Mouse (Mus musculus): ENCODE results near the gene Fbxo11. TPM values are rescaled to one million over a fixed set of nuclear protein-coding genes. Genes with fewer than 3 reads are reported as not detected.

Fbxo11 gene
- total and polyA plus RNA-seq, 3 experiments = 13.4 to 35.1 (median 31.2) TPM

- Histone ChIP-seq H3K4me3 (peak overlapping the region; percentile 75), H3K4me1 (ENCODE audit: control insufficient read depth, insufficient read depth, low read length) (peaks cover 10% of the 10 kb centered on the region), H3K27ac (peak overlapping the region; percentile 90), H3K79me2 (replicated peaks; ENCODE audit: control insufficient read depth, insufficient read depth, low read length) (peaks cover 5% of the 10 kb centered on the region), H3K36me3 (ENCODE audit: control insufficient read depth, insufficient read depth, low read length) (peaks cover 8% of the 10 kb centered on the region), H3K27me3 (ENCODE audit: control insufficient read depth, insufficient read depth, low read length) (no peaks in the 10 kb centered on the region), H3K9ac (ENCODE audit: low read depth, low read length) (peak overlapping the region; percentile 100)
- peak; percentile 78 to 82 for DNase-seq
- no peak for TF ChIP-seq CTCF (IDR thresholded peaks at IDR 0.05)
- TF ChIP-seq POLR2A (IDR thresholded peaks at IDR 0.05; ENCODE audit: insufficient read depth, low read depth, low read length) = no peak
- no peak for TF ChIP-seq EP300 (IDR thresholded peaks at IDR 0.05; ENCODE audit: insufficient read depth, low read depth, low read length)
- intact Hi-C loops (cut with DNase I) = loop anchor here (5.0 to 10.0 kb wide), 4 partner anchors 87 to 1920 kb away; partner anchors contain the start of genes Foxn2, Msh6, Ppp1r21 and Srbd1
- 3% methylated on average over 61 of the region's 67 CpGs for WGBS
Measured at GRCm38 (mm10) chr17:88064347-88065030, 602 bp downstream of the Fbxo11 start.

- TF ChIP-seq POLR2A (IDR thresholded peaks at IDR 0.05; ENCODE audit: insufficient read depth, low read depth, low read length) (no peak), CTCF (IDR thresholded peaks at IDR 0.05) (no peak), EP300 (IDR thresholded peaks at IDR 0.05; ENCODE audit: insufficient read depth, low read depth, low read length) (no peak)
- peak overlapping the region; percentile 100 for H3K9ac ChIP-seq (ENCODE audit: low read depth, low read length)
- intact Hi-C loops (cut with DNase I) = loop anchor here (10.0 kb wide), 2 partner anchors 471 to 1919 kb away; partner anchors contain the start of genes Ppp1r21 and Srbd1
- peaks cover 5% of the 10 kb centered on the region for H3K79me2 ChIP-seq (replicated peaks; ENCODE audit: control insufficient read depth, insufficient read depth, low read length)
- H3K27ac ChIP-seq = peak overlapping the region; percentile 90
- peaks cover 10% of the 10 kb centered on the region for H3K4me1 ChIP-seq (ENCODE audit: control insufficient read depth, insufficient read depth, low read length)
- no peaks in the 10 kb centered on the region for H3K27me3 ChIP-seq (ENCODE audit: control insufficient read depth, insufficient read depth, low read length)
- peaks cover 10% of the 10 kb centered on the region for H3K36me3 ChIP-seq (ENCODE audit: control insufficient read depth, insufficient read depth, low read length)
- H3K4me3 ChIP-seq = peak overlapping the region; percentile 75
- under 1% methylated on average over 23 of the region's 23 CpGs for WGBS
- peak; percentile 72 to 76 for DNase-seq
Measured at GRCm38 (mm10) chr17:88063980-88064346, 1.1 kb downstream of the Fbxo11 start.

- no peak for DNase-seq
- H3K27ac ChIP-seq = peak overlapping the region; percentile 16; the same call in 1 of the 2 replicates
- WGBS = 11% methylated on average over 8 of the region's 8 CpGs
Measured at GRCm38 (mm10) chr17:88062860-88063580, 2.1 kb downstream of the Fbxo11 start.

GRCm38 (mm10) chr17:88061942-88062341 is 3.1 kb downstream of the Fbxo11 start:
- DNase-seq = no peak
- TF ChIP-seq EP300 (IDR thresholded peaks at IDR 0.05; ENCODE audit: insufficient read depth, low read depth, low read length) = no peak
- no peak for TF ChIP-seq POLR2A (IDR thresholded peaks at IDR 0.05; ENCODE audit: insufficient read depth, low read depth, low read length)
- no peak for TF ChIP-seq CTCF (IDR thresholded peaks at IDR 0.05)
- Histone ChIP-seq H3K9ac (ENCODE audit: low read depth, low read length) (no peak overlapping the region), H3K36me3 (ENCODE audit: control insufficient read depth, insufficient read depth, low read length) (peaks cover 16% of the 10 kb centered on the region), H3K79me2 (replicated peaks; ENCODE audit: control insufficient read depth, insufficient read depth, low read length) (peaks cover 5% of the 10 kb centered on the region), H3K4me1 (ENCODE audit: control insufficient read depth, insufficient read depth, low read length) (peaks cover 17% of the 10 kb centered on the region), H3K4me3 (no peak overlapping the region), H3K27ac (no peak overlapping the region), H3K27me3 (ENCODE audit: control insufficient read depth, insufficient read depth, low read length) (no peaks in the 10 kb centered on the region)
- intact Hi-C loops (cut with DNase I) = loop anchor here (10.0 kb wide), 2 partner anchors 473 to 1917 kb away; partner anchors contain the start of genes Ppp1r21 and Srbd1
- WGBS = 58% methylated on average over 3 of the region's 3 CpGs

More at GRCm38 (mm10) chr17:88062860-88063580, 2.1 kb downstream of the Fbxo11 start:
- intact Hi-C loops (cut with DNase I) = loop anchor here (10.0 kb wide), 2 partner anchors 472 to 1918 kb away; partner anchors contain the start of genes Ppp1r21 and Srbd1
- no peaks in the 10 kb centered on the region for H3K27me3 ChIP-seq (ENCODE audit: control insufficient read depth, insufficient read depth, low read length)
- H3K79me2 ChIP-seq (replicated peaks; ENCODE audit: control insufficient read depth, insufficient read depth, low read length) = peaks cover 5% of the 10 kb centered on the region
- H3K9ac ChIP-seq (ENCODE audit: low read depth, low read length) = peak overlapping the region; percentile 25; the same call in 1 of the 2 replicates
- H3K36me3 ChIP-seq (ENCODE audit: control insufficient read depth, insufficient read depth, low read length) = peaks cover 10% of the 10 kb centered on the region
- peaks cover 17% of the 10 kb centered on the region for H3K4me1 ChIP-seq (ENCODE audit: control insufficient read depth, insufficient read depth, low read length)
- peak overlapping the region; percentile 75 for H3K4me3 ChIP-seq
- TF ChIP-seq EP300 (IDR thresholded peaks at IDR 0.05; ENCODE audit: insufficient read depth, low read depth, low read length) (no peak), POLR2A (IDR thresholded peaks at IDR 0.05; ENCODE audit: insufficient read depth, low read depth, low read length) (no peak), CTCF (IDR thresholded peaks at IDR 0.05) (no peak)

- no peak overlapping the region for H3K4me3 ChIP-seq
- no peaks in the 10 kb centered on the region for H3K27me3 ChIP-seq (ENCODE audit: control insufficient read depth, insufficient read depth, low read length)
- H3K79me2 ChIP-seq (replicated peaks; ENCODE audit: control insufficient read depth, insufficient read depth, low read length) = peaks cover 2% of the 10 kb centered on the region; the same call in 1 of the 2 replicates
- WGBS = 45% methylated on average over 2 of the region's 2 CpGs
- no peak overlapping the region for H3K9ac ChIP-seq (ENCODE audit: low read depth, low read length)
- no peak for DNase-seq
- H3K36me3 ChIP-seq (ENCODE audit: control insufficient read depth, insufficient read depth, low read length) = peaks cover 18% of the 10 kb centered on the region
- no peak for TF ChIP-seq EP300 (IDR thresholded peaks at IDR 0.05; ENCODE audit: insufficient read depth, low read depth, low read length)
- TF ChIP-seq CTCF (IDR thresholded peaks at IDR 0.05) = no peak
- TF ChIP-seq POLR2A (IDR thresholded peaks at IDR 0.05; ENCODE audit: insufficient read depth, low read depth, low read length) = no peak
- intact Hi-C loops (cut with DNase I) = no loop called here
- H3K4me1 ChIP-seq (ENCODE audit: control insufficient read depth, insufficient read depth, low read length) = peaks cover 18% of the 10 kb centered on the region
- no peak overlapping the region for H3K27ac ChIP-seq
Measured at GRCm38 (mm10) chr17:88058280-88058679, 6.8 kb downstream of the Fbxo11 start.
